Mouse (Mus musculus): ENCODE results near the gene Ubash3a.

Ubash3a gene

DNA sequence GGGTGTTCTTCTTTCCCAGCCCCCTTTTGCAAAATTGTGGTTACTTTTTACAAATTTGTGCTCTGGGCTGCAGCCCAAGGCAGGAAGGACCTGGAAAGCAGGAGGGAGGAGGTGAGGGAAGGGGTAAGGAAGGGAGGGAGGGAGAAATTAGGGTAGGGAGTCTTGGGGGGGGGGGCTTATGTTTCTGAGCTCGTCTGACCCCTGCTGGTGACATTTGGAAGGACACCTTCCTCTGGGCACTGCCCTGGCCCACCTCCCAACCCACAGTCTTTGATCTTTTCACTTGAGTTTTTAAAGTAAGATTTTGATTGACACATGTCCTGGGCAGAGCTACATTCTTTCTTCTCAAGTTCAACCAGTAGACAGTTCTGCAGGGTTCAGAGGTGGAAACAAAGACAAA lies 35.1 kb downstream of the Ubash3a start:
- ChIA-PET POLR2A (interaction anchor here in 3 of 4 experiments (0.6 to 1.4 kb wide), 9 partner anchors 12 to 765 kb away, joined by 3 to 5 read pairs (median 3); no protein-coding TSS in a partner anchor), CTCF (interaction anchor here (0.6 to 2.8 kb wide), 48 partner anchors 11 to 1848 kb away, joined by 3 to 20 read pairs (median 4); partner anchors contain the start of gene Rsph1 (in 2 of the 4))

GRCm38 (mm10) chr17:31245321-31245720 lies 37.6 kb downstream of the Ubash3a start:
- ChIA-PET CTCF (interaction anchor here in 1 of 4 experiments (0.8 kb wide), 1 partner anchor 364 kb away, joined by 3 read pairs; no protein-coding TSS in a partner anchor), POLR2A (interaction anchor here in 1 of 4 experiments (0.6 kb wide), 1 partner anchor 564 kb away, joined by 3 read pairs; no protein-coding TSS in a partner anchor)

- ChIA-PET POLR2A (interaction anchor here in 3 of 4 experiments (0.6 to 2.3 kb wide), 22 partner anchors 10 to 1049 kb away, joined by 3 to 10 read pairs (median 4); partner anchors contain the start of genes Rsph1 (in 1 of the 3) and Slc37a1 (in 1 of the 3)), CTCF (interaction anchor here in 3 of 4 experiments (0.5 to 1.2 kb wide), 11 partner anchors 13 to 523 kb away, joined by 3 to 11 read pairs (median 3); no protein-coding TSS in a partner anchor)
Observed at GRCm38 (mm10) chr17:31247144-31247543, 39.5 kb downstream of the Ubash3a start.

DNA sequence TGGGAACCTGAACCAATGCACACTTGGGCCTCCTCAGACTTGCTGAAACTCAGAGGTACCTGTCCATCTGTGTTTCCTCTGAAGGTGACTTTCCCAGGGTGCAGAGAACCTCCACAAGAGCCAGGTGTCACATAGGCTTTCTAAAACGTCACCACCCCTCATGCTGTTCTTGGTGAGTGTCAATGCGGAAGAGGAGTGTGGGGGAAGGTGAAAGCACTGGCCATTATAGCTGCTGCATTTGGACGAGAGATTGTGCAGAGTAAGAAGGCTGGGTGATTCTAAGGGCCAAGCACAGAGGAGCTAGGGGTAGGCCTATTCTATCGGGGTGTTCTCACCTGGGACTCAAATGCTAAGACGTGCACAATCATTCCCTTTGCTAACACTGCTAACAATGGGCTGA lies 46.3 kb downstream of the Ubash3a start:
- POLR2A ChIA-PET, result interaction anchor here (0.6 to 8.0 kb wide), 36 partner anchors 10 to 454 kb away, joined by 3 to 122 read pairs (median 5); partner anchors contain the start of genes Rsph1 (in 2 of the 4), Abcg1 (in 1 of the 4) and Slc37a1 (in 1 of the 4)
- CTCF ChIA-PET, result interaction anchor here (0.5 to 8.7 kb wide), 54 partner anchors 11 to 1345 kb away, joined by 3 to 155 read pairs (median 5); partner anchors contain the start of genes Abcg1 (in 1 of the 4) and Rsph1 (in 1 of the 4)

- POLR2A ChIA-PET, result interaction anchor here (0.5 to 8.0 kb wide), 42 partner anchors 10 to 1972 kb away, joined by 3 to 122 read pairs (median 4); partner anchors contain the start of genes Rsph1 (in 2 of the 4), Abcg1 (in 1 of the 4) and Slc37a1 (in 1 of the 4)
Observed at GRCm38 (mm10) chr17:31254463-31254931, 46.8 kb downstream of the Ubash3a start.

DNA sequence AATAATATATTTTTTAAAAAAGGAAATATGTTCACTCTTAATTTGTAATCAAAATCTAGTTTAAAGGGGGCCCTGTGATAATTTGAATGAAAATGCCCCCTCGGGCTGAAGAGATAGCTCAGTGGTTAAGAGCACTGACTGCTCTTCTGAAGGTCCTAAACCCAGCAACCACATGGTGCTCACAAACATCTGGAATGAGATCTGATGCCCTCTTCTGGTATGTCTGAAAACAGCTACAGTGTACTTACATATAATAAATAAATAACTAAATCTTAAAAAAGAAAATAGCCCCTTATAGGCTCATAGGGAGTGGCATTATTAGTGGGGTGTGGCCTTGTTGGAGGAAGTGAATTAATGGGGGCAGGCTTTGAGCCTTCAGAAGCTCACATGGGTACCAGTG lies 49.5 kb downstream of the Ubash3a start:
- POLR2A ChIA-PET, result interaction anchor here in 2 of 4 experiments (0.6 to 16.7 kb wide), 12 partner anchors 10 to 949 kb away, joined by 3 to 294 read pairs (median 36); partner anchors contain the start of gene Slc37a1 (in 1 of the 2)
- CTCF ChIA-PET, result interaction anchor here in 3 of 4 experiments (0.7 to 8.7 kb wide), 10 partner anchors 25 to 239 kb away, joined by 3 to 155 read pairs (median 5); no protein-coding TSS in a partner anchor

More at GRCm38 (mm10) chr17:31254463-31254931, 46.8 kb downstream of the Ubash3a start:
- CTCF ChIA-PET, result interaction anchor here (0.5 to 8.7 kb wide), 69 partner anchors 10 to 1345 kb away, joined by 3 to 155 read pairs (median 4); partner anchors contain the start of genes Abcg1 (in 1 of the 4) and Rsph1 (in 1 of the 4)

- ChIA-PET POLR2A (interaction anchor here in 2 of 4 experiments (0.6 to 16.7 kb wide), 11 partner anchors 9 to 308 kb away, joined by 3 to 294 read pairs (median 66); partner anchors contain the start of gene Slc37a1 (in 1 of the 2)), CTCF (interaction anchor here in 3 of 4 experiments (0.5 to 8.7 kb wide), 9 partner anchors 11 to 135 kb away, joined by 3 to 155 read pairs (median 5); no protein-coding TSS in a partner anchor)
Observed at GRCm38 (mm10) chr17:31257898-31258297, 50.2 kb downstream of the Ubash3a start.

GRCm38 (mm10) chr17:31258310-31258865 lies 50.7 kb downstream of the Ubash3a start:
- CTCF ChIA-PET, result interaction anchor here in 3 of 4 experiments (0.5 to 8.7 kb wide), 9 partner anchors 10 to 136 kb away, joined by 3 to 155 read pairs (median 4); no protein-coding TSS in a partner anchor
- POLR2A ChIA-PET, result interaction anchor here in 2 of 4 experiments (0.6 to 16.7 kb wide), 10 partner anchors 8 to 308 kb away, joined by 3 to 294 read pairs (median 88); partner anchors contain the start of gene Slc37a1 (in 1 of the 2)

GRCm38 (mm10) chr17:31259145-31259544 lies 51.5 kb downstream of the Ubash3a start:
- ChIA-PET POLR2A (interaction anchor here in 2 of 4 experiments (0.7 to 16.7 kb wide), 10 partner anchors 8 to 252 kb away, joined by 3 to 294 read pairs (median 36); partner anchors contain the start of gene Slc37a1 (in 1 of the 2)), CTCF (interaction anchor here in 3 of 4 experiments (0.6 to 8.7 kb wide), 9 partner anchors 12 to 208 kb away, joined by 3 to 155 read pairs (median 6); no protein-coding TSS in a partner anchor)

GRCm38 (mm10) chr17:31259825-31260224 lies 52.2 kb downstream of the Ubash3a start:
- CTCF ChIA-PET, result interaction anchor here (0.5 to 8.7 kb wide), 21 partner anchors 12 to 671 kb away, joined by 3 to 155 read pairs (median 4); no protein-coding TSS in a partner anchor
- POLR2A ChIA-PET, result interaction anchor here in 3 of 4 experiments (0.6 to 16.7 kb wide), 25 partner anchors 7 to 974 kb away, joined by 3 to 294 read pairs (median 4); partner anchors contain the start of genes Abcg1 (in 1 of the 3), Rsph1 (in 1 of the 3) and Slc37a1 (in 1 of the 3)

GRCm38 (mm10) chr17:31260430-31260829 lies 52.8 kb downstream of the Ubash3a start:
- ChIA-PET POLR2A (interaction anchor here (0.5 to 16.7 kb wide), 30 partner anchors 9 to 1260 kb away, joined by 3 to 294 read pairs (median 4); partner anchors contain the start of genes Rsph1 (in 2 of the 4), Abcg1 (in 1 of the 4), Slc37a1 (in 1 of the 4) and Tff3 (in 1 of the 4)), CTCF (interaction anchor here (0.5 to 8.7 kb wide), 32 partner anchors 12 to 813 kb away, joined by 3 to 155 read pairs (median 4); partner anchors contain the start of genes Rsph1 (in 1 of the 4) and Tff2 (in 1 of the 4))

DNA sequence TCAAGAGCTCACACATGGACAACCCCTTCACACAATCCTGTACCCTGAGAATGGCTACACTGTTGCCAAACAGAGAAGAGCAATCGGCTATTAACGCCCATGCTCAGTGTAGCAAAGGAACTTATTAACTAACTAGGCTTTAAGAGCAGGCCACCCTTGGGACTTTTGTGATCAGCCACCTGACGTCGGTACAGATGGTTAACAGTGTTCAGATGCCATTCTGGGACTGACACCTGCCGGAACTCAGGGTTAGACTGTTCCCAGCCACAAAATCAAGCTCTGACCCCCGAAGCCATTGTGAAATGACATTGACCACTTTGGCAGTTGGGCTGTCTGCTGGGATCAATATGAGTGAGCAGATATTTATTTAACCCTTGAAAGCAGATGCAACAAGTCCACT lies 53.7 kb downstream of the Ubash3a start:
- ChIA-PET CTCF (interaction anchor here in 3 of 4 experiments (0.5 to 8.7 kb wide), 18 partner anchors 16 to 1106 kb away, joined by 3 to 155 read pairs (median 5); partner anchors contain the start of genes Rsph1 (in 1 of the 3) and Tff2 (in 1 of the 3)), POLR2A (interaction anchor here in 3 of 4 experiments (0.6 to 16.7 kb wide), 15 partner anchors 8 to 47 kb away, joined by 3 to 294 read pairs (median 6); partner anchors contain the start of gene Slc37a1 (in 1 of the 3))

DNA sequence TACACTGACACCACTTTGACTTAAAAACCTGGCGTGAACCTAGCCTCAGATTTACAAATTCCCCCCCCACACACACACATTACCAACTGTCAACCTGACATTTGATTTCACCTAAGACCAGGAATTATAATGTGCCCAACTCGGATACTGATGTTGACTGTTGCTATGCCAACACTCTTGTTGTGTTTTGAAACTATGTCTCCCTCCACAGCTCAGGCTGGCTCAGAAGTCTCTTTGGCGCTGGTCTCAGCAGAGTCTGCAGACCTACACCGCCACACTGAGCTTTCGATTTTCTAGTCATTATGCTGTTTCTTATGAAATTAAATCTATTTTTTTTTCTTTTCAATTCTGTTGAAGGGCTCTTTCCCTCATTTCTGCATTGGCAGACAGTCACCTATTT lies 55.0 kb downstream of the Ubash3a start:
- CTCF ChIA-PET, result interaction anchor here in 1 of 4 experiments (0.5 to 0.9 kb wide), 3 partner anchors 20 to 70 kb away, joined by 3 to 4 read pairs (median 3); no protein-coding TSS in a partner anchor
- POLR2A ChIA-PET, result interaction anchor here in 2 of 4 experiments (1.0 to 16.7 kb wide), 5 partner anchors 14 to 302 kb away, joined by 3 to 294 read pairs (median 70); partner anchors contain the start of genes Pknox1 (in 1 of the 2), Rsph1 (in 1 of the 2) and Slc37a1 (in 1 of the 2)

GRCm38 (mm10) chr17:31263770-31264169 lies 56.1 kb downstream of the Ubash3a start:
- ChIA-PET POLR2A (interaction anchor here in 3 of 4 experiments (0.6 to 16.7 kb wide), 24 partner anchors 8 to 556 kb away, joined by 3 to 294 read pairs (median 8); partner anchors contain the start of genes Rsph1 (in 2 of the 3), Pknox1 (in 1 of the 3) and Slc37a1 (in 1 of the 3)), CTCF (interaction anchor here in 3 of 4 experiments (0.5 to 6.3 kb wide), 16 partner anchors 9 to 374 kb away, joined by 3 to 85 read pairs (median 5); partner anchors contain the start of gene Rsph1 (in 1 of the 3))

GRCm38 (mm10) chr17:31264372-31264771 lies 56.7 kb downstream of the Ubash3a start:
- CTCF ChIA-PET, result interaction anchor here in 3 of 4 experiments (0.5 to 6.3 kb wide), 26 partner anchors 10 to 512 kb away, joined by 3 to 85 read pairs (median 4); partner anchors contain the start of genes Rsph1 (in 1 of the 3) and Slc37a1 (in 1 of the 3)

DNA sequence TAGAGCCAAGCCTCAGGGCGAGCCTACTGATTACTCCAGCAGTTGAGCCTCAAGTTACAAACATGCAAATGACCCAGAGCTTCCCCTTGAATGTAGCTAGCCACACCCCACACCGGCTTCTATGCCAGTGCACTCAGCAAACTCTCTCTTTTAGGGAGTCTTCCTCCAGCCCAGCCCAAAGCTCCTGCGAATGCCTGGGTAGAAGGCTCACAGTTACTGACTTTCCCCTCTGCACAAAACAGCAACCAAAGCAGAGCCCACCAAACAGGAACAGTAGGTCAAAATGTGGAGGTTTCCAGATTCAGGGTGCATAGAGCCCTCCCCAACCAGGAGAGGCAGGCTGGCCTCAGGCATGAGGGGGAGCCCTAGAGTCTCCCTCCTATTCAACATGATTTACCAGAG lies 57.5 kb downstream of the Ubash3a start:
- POLR2A ChIA-PET, result interaction anchor here in 3 of 4 experiments (0.6 to 16.7 kb wide), 32 partner anchors 9 to 540 kb away, joined by 3 to 294 read pairs (median 5); partner anchors contain the start of genes Rsph1 (in 2 of the 3) and Slc37a1 (in 2 of the 3)
- CTCF ChIA-PET, result interaction anchor here (0.8 to 6.3 kb wide), 19 partner anchors 10 to 79 kb away, joined by 3 to 85 read pairs (median 6); partner anchors contain the start of genes Rsph1 (in 1 of the 4) and Slc37a1 (in 1 of the 4)

More at GRCm38 (mm10) chr17:31264372-31264771, 56.7 kb downstream of the Ubash3a start:
- POLR2A ChIA-PET, result interaction anchor here (0.6 to 16.7 kb wide), 48 partner anchors 8 to 1841 kb away, joined by 3 to 294 read pairs (median 4); partner anchors contain the start of genes Rsph1 (in 2 of the 4), Slc37a1 (in 2 of the 4) and Pknox1 (in 1 of the 4)
